Mouse (Mus musculus): ENCODE data around the gene Acbd6. TPM values are rescaled to one million over a fixed set of nuclear protein-coding genes. Genes with fewer than 3 reads are reported as not detected.
A peak's percentile ranks its signal among the peaks of the same experiment; 100 is the strongest.

The Acbd6 gene
- total and polyA plus RNA-seq, 3 experiments = 102 to 270 (median 145) TPM

GRCm38 (mm10) chr1:155576432-155576831, 18.5 kb downstream of the Acbd6 start:
- peak; percentile 84 for DNase-seq (ENCODE audit: low read depth, low spot score)
- peaks cover 0 to 2% of the 10 kb centered on the region in 2 experiments; a peak in 3 of 4 replicates for H3K36me3 ChIP-seq (ENCODE audit: control insufficient read depth in 1 of 2, insufficient read depth in 2 of 2, low read length in 2 of 2)
- no peaks in the 10 kb centered on the region for H3K79me2 ChIP-seq (ENCODE audit: control insufficient read depth, insufficient read depth, low read length, poor library complexity)
- H3K27me3 ChIP-seq (ENCODE audit: control insufficient read depth in 1 of 2, insufficient read depth in 2 of 2, low read length in 2 of 2) = no peaks in the 10 kb centered on the region
- H3K4me3 ChIP-seq (ENCODE audit: control insufficient read depth in 1 of 2, insufficient read depth in 1 of 2, low read depth in 2 of 2, low read length in 2 of 2) = no peak overlapping the region
- no peak overlapping the region for H3K9ac ChIP-seq (ENCODE audit: control insufficient read depth, low read depth, low read length, poor library complexity, severe bottlenecking)
- no peaks in the 10 kb centered on the region for H3K9me3 ChIP-seq (replicated peaks; ENCODE audit: insufficient read depth, low read length)
- H3K27ac ChIP-seq (ENCODE audit: control insufficient read depth, low read depth, low read length) = no peak overlapping the region
- TF ChIP-seq MAX (IDR thresholded peaks at IDR 0.05; ENCODE audit: low read length) (no peak), ELF1 (IDR thresholded peaks at IDR 0.05; ENCODE audit: low read depth, low read length) (no peak), USF1 (IDR thresholded peaks at IDR 0.05; ENCODE audit: low read depth, low read length) (no peak), CTCF (IDR thresholded peaks at IDR 0.05 in 2 of 3, conservative IDR thresholded peaks at IDR 0.05 in 1 of 3; ENCODE audit: control insufficient read depth in 1 of 3, insufficient read depth in 1 of 3, low read depth in 2 of 3, low read length in 3 of 3, poor library complexity in 1 of 3, severe bottlenecking in 1 of 3) (peak; percentile 29 to 83 (median 77); a peak in 5 of 6 replicates), POLR2A (IDR thresholded peaks at IDR 0.05; ENCODE audit: control insufficient read depth in 1 of 2, insufficient read depth in 1 of 2, low read depth in 1 of 2, low read length in 2 of 2, poor library complexity in 1 of 2) (no peak), POLR2AphosphoS5 (IDR thresholded peaks at IDR 0.05; ENCODE audit: borderline replicate concordance, low read depth, low read length) (no peak), TBP (IDR thresholded peaks at IDR 0.05; ENCODE audit: low read depth, low read length) (no peak), BHLHE40 (IDR thresholded peaks at IDR 0.05; ENCODE audit: borderline replicate concordance, low read depth, low read length) (peak; percentile 12; the same call in 1 of the 2 replicates), EP300 (IDR thresholded peaks at IDR 0.05; ENCODE audit: low read depth in 1 of 2, low read length in 2 of 2) (0 out of 4 replicates have a peak, but pooled peaks of 1 of the 2 experiments have one; percentile 13), RAD21 (IDR thresholded peaks at IDR 0.05; ENCODE audit: low read depth, low read length) (peak; percentile 62), USF2 (IDR thresholded peaks at IDR 0.05; ENCODE audit: borderline replicate concordance in 1 of 2, insufficient read depth in 1 of 2, low read depth in 1 of 2, low read length in 2 of 2) (no peak), CHD1 (IDR thresholded peaks at IDR 0.05; ENCODE audit: low read depth, low read length) (no peak), TAL1 (IDR thresholded peaks at IDR 0.05; ENCODE audit: low read length) (no peak), SIN3A (IDR thresholded peaks at IDR 0.05; ENCODE audit: low read length) (peak; percentile 51; the same call in 1 of the 2 replicates), MEF2A (IDR thresholded peaks at IDR 0.05; ENCODE audit: extremely low read depth, insufficient replicate concordance, low read depth, low read length, poor library complexity, severe bottlenecking) (no peak), ZC3H11A (IDR thresholded peaks at IDR 0.05; ENCODE audit: low read depth, low read length) (peak; percentile 40; the same call in 1 of the 2 replicates), MXI1 (IDR thresholded peaks at IDR 0.05; ENCODE audit: low read depth, low read length) (no peak), SMC3 (IDR thresholded peaks at IDR 0.05; ENCODE audit: low read depth, low read length) (peak; percentile 53), NRF1 (IDR thresholded peaks at IDR 0.05; ENCODE audit: insufficient read depth, low read depth, low read length, poor library complexity, severe bottlenecking) (no peak)
- no peaks in the 10 kb centered on the region for H3K4me1 ChIP-seq (ENCODE audit: control insufficient read depth in 1 of 2, insufficient read depth in 2 of 2, low read length in 2 of 2)

- H3K27me3 ChIP-seq (ENCODE audit: control insufficient read depth in 1 of 2, insufficient read depth in 2 of 2, low read length in 2 of 2) = no peaks in the 10 kb centered on the region
- no peak for DNase-seq (ENCODE audit: low read depth, low spot score)
- H3K27ac ChIP-seq (ENCODE audit: control insufficient read depth, low read depth, low read length) = no peak overlapping the region
- TF ChIP-seq ZNF384 (IDR thresholded peaks at IDR 0.05; ENCODE audit: low read depth, low read length) (no peak), ZMIZ1 (IDR thresholded peaks at IDR 0.05; ENCODE audit: low read depth, low read length) (no peak), GATA1 (IDR thresholded peaks at IDR 0.05; ENCODE audit: low read depth, low read length) (no peak), CTCF (IDR thresholded peaks at IDR 0.05 in 2 of 3, conservative IDR thresholded peaks at IDR 0.05 in 1 of 3; ENCODE audit: control insufficient read depth in 1 of 3, insufficient read depth in 1 of 3, low read depth in 2 of 3, low read length in 3 of 3, poor library complexity in 1 of 3, severe bottlenecking in 1 of 3) (no peak), NELFE (IDR thresholded peaks at IDR 0.05; ENCODE audit: low read depth, low read length) (no peak), MEF2A (IDR thresholded peaks at IDR 0.05; ENCODE audit: extremely low read depth, insufficient replicate concordance, low read depth, low read length, poor library complexity, severe bottlenecking) (no peak), ZKSCAN1 (IDR thresholded peaks at IDR 0.05; ENCODE audit: low read depth, low read length) (no peak), NRF1 (IDR thresholded peaks at IDR 0.05; ENCODE audit: insufficient read depth, low read depth, low read length, poor library complexity, severe bottlenecking) (no peak), CHD1 (IDR thresholded peaks at IDR 0.05; ENCODE audit: low read depth, low read length) (no peak), MAFK (IDR thresholded peaks at IDR 0.05; ENCODE audit: borderline replicate concordance, low read depth, low read length) (no peak), BHLHE40 (IDR thresholded peaks at IDR 0.05; ENCODE audit: borderline replicate concordance, low read depth, low read length) (no peak), ETS1 (IDR thresholded peaks at IDR 0.05; ENCODE audit: low read depth, low read length) (no peak), MYC (IDR thresholded peaks at IDR 0.05; ENCODE audit: low read depth, low read length) (no peak)
- no peak overlapping the region for H3K4me3 ChIP-seq (ENCODE audit: control insufficient read depth in 1 of 2, insufficient read depth in 1 of 2, low read depth in 2 of 2, low read length in 2 of 2)
- H3K79me2 ChIP-seq (ENCODE audit: control insufficient read depth, insufficient read depth, low read length, poor library complexity) = no peaks in the 10 kb centered on the region
- H3K36me3 ChIP-seq (ENCODE audit: control insufficient read depth in 1 of 2, insufficient read depth in 2 of 2, low read length in 2 of 2) = no peaks in the 10 kb centered on the region; a peak in 1 of 4 replicates
- H3K9ac ChIP-seq (ENCODE audit: control insufficient read depth, low read depth, low read length, poor library complexity, severe bottlenecking) = no peak overlapping the region
- H3K4me1 ChIP-seq (ENCODE audit: control insufficient read depth in 1 of 2, insufficient read depth in 2 of 2, low read length in 2 of 2) = no peaks in the 10 kb centered on the region
- H3K9me3 ChIP-seq (replicated peaks; ENCODE audit: insufficient read depth, low read length) = no peaks in the 10 kb centered on the region
Measured at GRCm38 (mm10) chr1:155577316-155577715, 19.4 kb downstream of the Acbd6 start.
